Mouse (Mus musculus) heart, postnatal 10 days (tissue): ENCODE results near the gene Rnf38. TPM values are rescaled to one million over a fixed set of nuclear protein-coding genes. Genes with fewer than 3 reads are reported as not detected.

Source experiments
- DNase-seq, 2 experiments: peaks; one replicate each; pipeline ENCODE4 v3.0.0; 2021
- intact Hi-C: fragments of 180-260 bp; cut with DNase I; formaldehyde crosslinking; loops from one replicate; pipeline ENCODE4 v1.15.1; 2025
- microRNA-seq, 2 experiments: library from miRNA; unstranded; fragments of <30 nt; microRNA quantifications; one replicate each; pipeline ENCODE4 v1.2.0; 2022
- total RNA-seq, 2 experiments: library from RNA; stranded (reverse); gene quantifications; 2 replicates each; pipeline ENCODE4 v1.2.3; 2021

Rnf38 gene
- total RNA-seq, 2 experiments from 2014 or later = 47.4 to 48.8 TPM

DNA sequence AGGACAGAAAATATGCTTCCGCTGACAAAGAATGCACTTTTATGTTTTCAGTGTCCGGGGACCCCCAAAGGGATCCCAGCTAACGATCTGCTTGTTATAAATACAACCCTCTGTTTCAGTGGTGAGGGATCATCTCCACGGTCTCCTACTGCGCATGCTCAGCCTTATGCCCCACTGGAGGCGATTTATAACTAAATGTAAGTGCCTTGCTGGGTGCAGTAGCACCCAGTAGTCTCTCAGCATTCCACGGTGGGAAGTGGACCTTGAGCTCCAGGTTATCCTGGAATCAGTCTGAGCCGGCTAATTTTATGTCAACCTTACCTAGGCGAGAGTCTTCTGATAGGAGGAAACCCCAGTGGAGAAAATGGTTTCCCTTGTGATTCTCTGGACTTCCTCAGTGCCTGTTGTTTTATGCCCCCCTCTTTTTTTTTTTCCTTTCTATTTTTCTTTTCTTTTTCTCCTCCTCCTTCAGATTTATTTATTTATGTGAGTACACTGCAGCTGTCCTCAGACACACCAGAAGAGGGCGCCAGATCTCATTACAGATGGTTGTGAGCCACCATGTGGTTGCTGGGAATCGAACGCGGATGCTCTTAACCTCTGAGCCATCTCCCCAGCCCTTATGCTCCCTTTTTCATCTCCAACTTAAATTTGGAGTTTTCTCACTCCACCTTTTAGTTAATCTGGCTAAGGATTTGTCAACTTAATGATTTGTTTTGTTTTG lies 148.8 kb downstream of the Rnf38 start:
- intact Hi-C loops = no loop called here
- DNase-seq = no peak

DNA sequence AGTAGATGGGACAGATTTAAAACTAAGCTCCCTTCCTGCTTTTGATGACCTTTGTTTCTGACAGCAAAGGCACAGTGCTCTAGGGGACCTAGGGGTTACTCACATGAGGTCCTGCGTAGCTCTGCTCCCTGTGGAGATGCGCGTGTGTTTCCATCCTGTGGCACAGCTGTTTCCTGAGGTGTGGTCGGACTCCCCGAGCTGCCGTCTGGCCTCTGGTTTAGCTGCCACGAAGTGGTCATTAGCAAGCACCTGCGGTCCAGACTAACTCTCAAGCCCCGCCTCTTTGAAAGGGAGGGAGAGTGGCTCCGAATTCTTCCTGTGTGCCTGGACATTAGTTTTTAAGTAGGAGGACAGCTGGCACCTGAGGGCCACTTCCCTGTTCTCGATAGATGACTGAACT lies 149.6 kb downstream of the Rnf38 start, which contains the start of gene Gne:
TSS of gene Gne (minus strand) at position 233 of the 400 bp plus-strand sequence.
- DNase-seq = peak in 1 of 2 experiments; percentile 46
- intact Hi-C loops = no loop called here

DNA sequence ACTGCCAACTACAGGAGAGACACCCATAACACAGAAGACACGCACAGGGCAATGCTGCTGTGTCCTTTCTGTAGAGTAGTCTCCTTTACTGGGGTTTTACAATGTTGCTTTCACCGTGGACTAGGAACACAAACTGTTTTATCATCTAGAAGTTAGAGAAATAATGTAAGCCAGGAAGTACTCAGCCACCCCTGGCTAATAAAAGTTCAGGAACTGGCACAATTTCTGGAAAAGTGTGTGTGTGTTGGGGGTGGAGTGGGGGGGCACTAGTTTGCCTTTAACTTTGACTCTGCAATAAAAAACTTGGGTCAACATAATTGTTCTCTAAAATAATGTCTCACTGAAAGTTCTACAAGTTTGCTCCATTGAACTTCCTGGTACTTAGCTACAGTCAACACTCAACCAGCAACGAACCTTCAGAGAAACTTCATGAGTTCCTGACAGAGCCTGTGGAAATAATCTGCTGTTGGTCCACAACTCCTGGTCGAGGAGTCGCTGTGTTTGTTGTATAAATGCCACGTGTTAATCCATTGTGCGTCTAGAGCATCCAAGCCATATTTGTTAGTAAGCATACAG lies 155.1 kb downstream of the Rnf38 start:
- intact Hi-C loops = no loop called here

More for the DNA sequence above, 155.1 kb downstream of the Rnf38 start:
- DNase-seq = no peak

Small RNAs within 50 kb of the gene (microRNA-seq; reads per million reads assigned to microRNA genes)
- gene Mir5106 = 0 reads per million in 2 experiments

Other genes starting within 250 kb of the Rnf38 start
- 100 to 1,000 TPM; 101 to 104 TPM for gene Clta, start 229.3 kb downstream of the Rnf38 start, total RNA-seq
- gene Gne, start 149.6 kb downstream of the Rnf38 start, total RNA-seq = 10 to 100 TPM; 33.7 to 38.5 TPM
- 1 to 10 TPM; 5.2 to 5.4 TPM for gene Melk, start 67.1 kb upstream of the Rnf38 start, total RNA-seq